In genomic region chr6:100220917-100221560, GRCm38 (mm10) we compare ENCODE assay signal across 17 mouse cellular contexts.
DNase-seq lines count a peak whose midpoint lies in the region; ATAC-seq lines count a peak whose summit lies in the region.
"Had no signal": no experiment of that assay in that cellular context is flagged by ENCODE, and none has a peak within 500 bp of the region (broad histone marks: within the 10 kb centered on the region; RNA-seq: fewer than 3 reads in every experiment).

No protein-coding gene starts in this region.

- no peaks in the 10 kb centered on the region for H3K36me3 ChIP-seq in midbrain, embryonic 10.5 days
- H3K36me3 ChIP-seq in midbrain, embryonic 11.5 days (ENCODE audit: control insufficient read depth, insufficient read depth, low read length): no peaks in the 10 kb centered on the region
- no peaks in the 10 kb centered on the region for H3K36me3 ChIP-seq in intestine, embryonic 16.5 days (ENCODE audit: control insufficient read depth, insufficient read depth, low read length)
- no peaks in the 10 kb centered on the region for H3K36me3 ChIP-seq in stomach, embryonic 16.5 days (ENCODE audit: control insufficient read depth, insufficient read depth, low read length)

- H3K4me1 ChIP-seq in midbrain, embryonic 10.5 days: peaks cover 28% of the 10 kb centered on the region
- peaks cover 10% of the 10 kb centered on the region for H3K4me1 ChIP-seq in midbrain, embryonic 11.5 days (ENCODE audit: control insufficient read depth, insufficient read depth, low read length)
- H3K4me1 ChIP-seq in intestine, embryonic 16.5 days (ENCODE audit: control insufficient read depth, insufficient read depth, low read length): peaks cover 18% of the 10 kb centered on the region
- peaks cover 12% of the 10 kb centered on the region for H3K4me1 ChIP-seq in stomach, embryonic 16.5 days (ENCODE audit: control insufficient read depth, insufficient read depth, low read length)

- no peaks in the 10 kb centered on the region for H3K9me3 ChIP-seq in midbrain, embryonic 10.5 days (replicated peaks)
- H3K9me3 ChIP-seq in midbrain, embryonic 11.5 days (ENCODE audit: control insufficient read depth, low read length): no peaks in the 10 kb centered on the region
- no peaks in the 10 kb centered on the region for H3K9me3 ChIP-seq in intestine, embryonic 16.5 days (ENCODE audit: control insufficient read depth, low read length)
- H3K9me3 ChIP-seq in stomach, embryonic 16.5 days (replicated peaks; ENCODE audit: control insufficient read depth, low read length): no peaks in the 10 kb centered on the region

- H3K4me2 ChIP-seq in midbrain, embryonic 11.5 days: no peak overlapping the region
- H3K4me2 ChIP-seq in intestine, embryonic 16.5 days (ENCODE audit: low read depth, low read length): no peak overlapping the region
- no peak overlapping the region for H3K4me2 ChIP-seq in stomach, embryonic 16.5 days (ENCODE audit: low read depth, low read length)

- no peak overlapping the region for H3K27ac ChIP-seq in midbrain, embryonic 10.5 days (replicated peaks)
- H3K27ac ChIP-seq in midbrain, embryonic 11.5 days (ENCODE audit: low read depth, low read length): no peak overlapping the region
- H3K27ac ChIP-seq in intestine, embryonic 16.5 days (ENCODE audit: low read length): peak overlapping the region; percentile 1; the same call in 1 of the 2 replicates
- peak overlapping the region; percentile 3; the same call in 1 of the 2 replicates for H3K27ac ChIP-seq in stomach, embryonic 16.5 days (ENCODE audit: low read length)
- H3K27ac ChIP-seq: layer of hippocampus, adult 2 months had no signal

- 83% methylated on average over 14 of the region's 14 CpGs for WGBS in midbrain, embryonic 10.5 days
- WGBS in midbrain, embryonic 11.5 days: 89% methylated on average over 14 of the region's 14 CpGs
- WGBS in intestine, embryonic 16.5 days: 49% methylated on average over 14 of the region's 14 CpGs
- 53% methylated on average over 14 of the region's 14 CpGs for WGBS in stomach, embryonic 16.5 days

- DNase-seq in embryo, embryonic 11 days: peak; percentile 48
- no peak for DNase-seq in embryo, embryonic 9.5 days (ENCODE audit: extremely low spot score)
- peak; percentile 9 for DNase-seq in midbrain, embryonic 10.5 days (ENCODE audit: low spot score)
- no peak for DNase-seq in midbrain, embryonic 11.5 days (ENCODE audit: low spot score, missing footprints)
- DNase-seq in cerebellum, adult 11-12 months: no peak
- no peak for DNase-seq in urinary bladder, adult 2 months (ENCODE audit: low spot score)
- DNase-seq: adrenal gland, adult 8-10 months; cerebellum, adult 18-20 months; forebrain, postnatal 0 days; gastrocnemius, postnatal 10 days; kidney, postnatal 10 days; lung, adult 18-20 months; right cerebral cortex, adult 18-20 months; thymus, postnatal 4 days had no signal

- ATAC-seq in midbrain, embryonic 11.5 days (ENCODE audit: low FRiP score): no peak
- peak; percentile 52 for ATAC-seq in intestine, embryonic 16.5 days
- peak; percentile 43; the same call in 1 of the 2 replicates for ATAC-seq in stomach, embryonic 16.5 days (ENCODE audit: insufficient read depth, low FRiP score)
- ATAC-seq: forebrain, postnatal 0 days had no signal

- peaks cover 39% of the 10 kb centered on the region for H3K27me3 ChIP-seq in midbrain, embryonic 10.5 days (ENCODE audit: low read depth, poor library complexity, severe bottlenecking)
- H3K27me3 ChIP-seq in midbrain, embryonic 11.5 days (ENCODE audit: control insufficient read depth, insufficient read depth, low read length): no peaks in the 10 kb centered on the region; the same call in 1 of the 2 replicates
- H3K27me3 ChIP-seq in intestine, embryonic 16.5 days (replicated peaks; ENCODE audit: control insufficient read depth, insufficient read depth, low read length): no peaks in the 10 kb centered on the region
- no peaks in the 10 kb centered on the region for H3K27me3 ChIP-seq in stomach, embryonic 16.5 days (ENCODE audit: control insufficient read depth, insufficient read depth, low read length)

- no peak overlapping the region for H3K9ac ChIP-seq in midbrain, embryonic 11.5 days (ENCODE audit: low read length)
- H3K9ac ChIP-seq in intestine, embryonic 16.5 days (ENCODE audit: low read depth, low read length): no peak overlapping the region
- H3K9ac ChIP-seq in stomach, embryonic 16.5 days (ENCODE audit: low read length): no peak overlapping the region
- H3K9ac ChIP-seq: forebrain, postnatal 0 days had no signal

- H3K4me3 ChIP-seq in midbrain, embryonic 10.5 days: no peak overlapping the region
- no peak overlapping the region for H3K4me3 ChIP-seq in midbrain, embryonic 11.5 days (ENCODE audit: low read depth, low read length)
- no peak overlapping the region for H3K4me3 ChIP-seq in intestine, embryonic 16.5 days (ENCODE audit: low read length)
- H3K4me3 ChIP-seq in stomach, embryonic 16.5 days (replicated peaks; ENCODE audit: low read length): no peak overlapping the region
- H3K4me3 ChIP-seq: layer of hippocampus, adult 2 months had no signal

Comparison
In these comparisons a context has a peak if more than half of its experiments do, and no peak if none do; other contexts are left out.
1. DNase-seq: peak in embryo, embryonic 11 days (single experiment) and midbrain, embryonic 10.5 days (single experiment); none in embryo, embryonic 9.5 days (single experiment), midbrain, embryonic 11.5 days (single experiment), cerebellum, adult 11-12 months (single experiment) and urinary bladder, adult 2 months (single experiment).
2. H3K27ac ChIP-seq: peak in intestine, embryonic 16.5 days (single experiment) and stomach, embryonic 16.5 days (single experiment); none in midbrain, embryonic 10.5 days (single experiment) and midbrain, embryonic 11.5 days (single experiment).